Mouse (Mus musculus) kidney, embryonic 16.5 days (tissue): ENCODE results near the gene Timm13. TPM values are rescaled to one million over a fixed set of nuclear protein-coding genes. Genes with fewer than 3 reads are reported as not detected.

Experiments used
- ATAC-seq: fragments of 200-750 bp; cut with Nextera tagmentation; 2 replicates; pipeline ENCODE4 v1.8.0; 2017; ENCODE audit warnings: moderate TSS enrichment; ENCODE audit not compliant: low FRiP score, low TSS enrichment
- H3K27ac ChIP-seq: fragments of 300-500 bp; sonication (generic); 2 replicates; pipeline ENCODE4 v1.5.1; 2014; ENCODE audit warnings: low read length
- H3K27me3 ChIP-seq: fragments of 300-500 bp; sonication (generic); 2 replicates; pipeline ENCODE4 v1.6.1; 2014; ENCODE audit warnings: low read length, control low read depth, mixed read lengths; ENCODE audit not compliant: insufficient read depth
- H3K36me3 ChIP-seq: fragments of 300-500 bp; sonication (generic); 2 replicates; pipeline ENCODE4 v1.6.1; 2014; ENCODE audit warnings: low read length, control low read depth, mixed read lengths; ENCODE audit not compliant: insufficient read depth
- H3K4me1 ChIP-seq: fragments of 300-500 bp; sonication (generic); 2 replicates; pipeline ENCODE4 v1.6.1; 2014; ENCODE audit warnings: low read length, control low read depth, mixed read lengths; ENCODE audit not compliant: insufficient read depth
- H3K4me2 ChIP-seq: fragments of 300-500 bp; sonication (generic); replicated peaks from 2 replicates; pipeline ENCODE4 v1.6.1; 2014; ENCODE audit warnings: low read depth, low read length
- H3K4me3 ChIP-seq: fragments of 300-500 bp; sonication (generic); 2 replicates; pipeline ENCODE4 v1.5.1; 2014; ENCODE audit warnings: mild to moderate bottlenecking, low read length
- H3K9ac ChIP-seq: fragments of 300-500 bp; sonication (generic); replicated peaks from 2 replicates; pipeline ENCODE4 v1.6.1; 2014; ENCODE audit warnings: low read length
- H3K9me3 ChIP-seq: fragments of 300-500 bp; sonication (generic); 2 replicates; pipeline ENCODE4 v1.6.1; 2016; ENCODE audit warnings: low read length, control low read depth
- WGBS: fragments of 180-500 bp; shearing (Covaris S2); extraction: QIAGEN DNeasy Blood & Tissue Kit; methylation state at CpG from one replicate; pipeline ENCODE4 v1.1.7; 2014; 5-methylcytosine and 5-hydroxymethylcytosine counted together
- polyA plus RNA-seq: library from polyadenylated mRNA; unstranded; fragments of >200 nt; fragmentation: Nextera tagmentation; extraction: Ambion mirVana; gene quantifications from 2 replicates; pipeline ENCODE4 v1.2.1, GENCODE M21; 2015

Timm13 gene
- polyA plus RNA-seq, 1 experiment from 2014 or later: 361 TPM

DNA sequence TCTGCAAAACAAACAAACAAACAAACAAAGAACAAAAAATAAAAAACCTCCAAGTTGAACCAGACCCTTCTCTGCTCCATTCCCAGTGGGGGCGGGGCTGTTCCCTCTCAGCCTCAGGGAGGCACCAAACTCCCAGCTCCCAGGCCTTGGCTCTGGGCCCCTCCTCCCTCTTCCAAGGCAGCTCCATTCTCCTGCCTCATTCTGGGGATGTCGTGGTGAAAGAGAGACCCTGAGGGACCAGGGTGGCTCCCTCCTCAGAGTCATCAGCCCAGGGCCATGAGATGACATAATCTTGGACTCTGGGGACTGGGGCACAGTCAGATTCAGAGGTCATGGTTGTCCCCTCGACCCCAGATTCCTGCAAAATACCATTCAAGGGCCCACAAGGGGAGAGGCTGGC, 24.2 kb downstream of the Timm13 start:
- Histone ChIP-seq H3K4me2 (no peak overlapping the region), H3K27me3 (no peaks in the 10 kb centered on the region), H3K4me3 (no peak overlapping the region), H3K27ac (no peak overlapping the region), H3K4me1 (no peaks in the 10 kb centered on the region), H3K9me3 (no peaks in the 10 kb centered on the region), H3K9ac (no peak overlapping the region), H3K36me3 (no peaks in the 10 kb centered on the region)
- WGBS: 24% methylated on average over 3 of the region's 3 CpGs
- no peak for ATAC-seq

DNA sequence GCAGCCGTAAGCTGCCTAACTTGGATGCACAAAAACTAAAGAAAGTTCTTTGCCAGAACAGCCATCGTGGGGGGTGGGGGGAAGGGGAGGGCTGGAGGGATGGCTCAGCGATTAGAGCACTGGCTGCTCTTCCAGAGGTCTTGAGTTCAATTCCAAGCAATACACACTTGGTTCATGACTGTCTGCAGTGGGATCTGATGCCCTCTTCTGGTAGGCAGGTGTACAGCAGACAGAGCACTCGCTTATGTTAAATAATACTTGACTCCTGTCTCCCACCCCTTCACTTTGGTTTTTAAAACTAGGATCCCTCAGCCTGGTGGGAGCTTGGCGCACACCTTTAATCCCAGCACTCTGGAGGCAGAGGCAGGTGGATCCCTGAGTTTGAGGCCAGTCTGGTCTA, 24.7 kb downstream of the Timm13 start:
- Histone ChIP-seq H3K27ac (no peak overlapping the region), H3K4me3 (no peak overlapping the region), H3K4me1 (no peaks in the 10 kb centered on the region), H3K4me2 (no peak overlapping the region), H3K27me3 (no peaks in the 10 kb centered on the region), H3K9me3 (no peaks in the 10 kb centered on the region), H3K9ac (no peak overlapping the region; the same call in 1 of the 2 replicates), H3K36me3 (no peaks in the 10 kb centered on the region)
- WGBS: 23% methylated on average over 5 of the region's 5 CpGs
- no peak; the same call in 1 of the 2 replicates for ATAC-seq

- Histone ChIP-seq H3K4me1 (no peaks in the 10 kb centered on the region), H3K9me3 (no peaks in the 10 kb centered on the region), H3K27me3 (no peaks in the 10 kb centered on the region), H3K36me3 (no peaks in the 10 kb centered on the region), H3K4me3 (no peak overlapping the region), H3K9ac (no peak overlapping the region), H3K4me2 (no peak overlapping the region), H3K27ac (no peak overlapping the region)
- WGBS: 76% methylated on average over 9 of the region's 9 CpGs
- ATAC-seq: no peak
These were observed 26.7 kb downstream of the Timm13 start for GRCm38 (mm10) chr10:80874035-80874434.

GRCm38 (mm10) chr10:80871581-80871980, 29.2 kb downstream of the Timm13 start, which contains the start of gene Tmprss9:
TSS of gene Tmprss9 (plus strand) at chr10:80871848.
- H3K27ac ChIP-seq: no peak within 1 kb of the TSS
- peaks cover 14% of the 10 kb centered on the region for H3K36me3 ChIP-seq
- no peaks in the 10 kb centered on the region for H3K9me3 ChIP-seq
- no peaks in the 10 kb centered on the region for H3K4me1 ChIP-seq
- 30% methylated on average over 9 of the region's 9 CpGs for WGBS
- H3K4me2 ChIP-seq: no peak within 1 kb of the TSS
- H3K9ac ChIP-seq: no peak within 1 kb of the TSS
- H3K4me3 ChIP-seq: no peak within 1 kb of the TSS
- H3K27me3 ChIP-seq: no peaks in the 10 kb centered on the region
- ATAC-seq: no peak

DNA sequence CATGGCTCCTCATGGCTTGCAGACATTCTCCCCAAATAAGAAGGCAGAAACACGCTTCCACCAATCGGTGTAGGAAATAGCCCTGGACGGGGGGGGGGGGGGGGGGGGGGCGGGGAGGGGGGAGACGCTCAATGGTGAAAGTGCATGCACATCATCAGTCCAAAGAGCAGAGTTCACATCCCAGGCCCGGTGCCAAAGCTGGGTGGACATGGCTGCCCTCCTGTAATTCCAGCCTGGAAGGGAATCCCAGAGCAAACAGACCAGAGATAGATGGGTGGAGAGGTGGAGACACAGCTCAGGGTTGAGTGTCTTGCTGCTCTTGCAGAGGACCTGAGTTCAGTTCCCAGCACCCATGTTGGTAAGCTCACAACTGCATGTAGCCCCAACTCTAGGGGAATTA, 29.8 kb downstream of the Timm13 start:
- no peak overlapping the region for H3K9ac ChIP-seq
- no peak overlapping the region for H3K27ac ChIP-seq
- WGBS: 71% methylated on average over 2 of the region's 6 CpGs
- no peak for ATAC-seq
- H3K9me3 ChIP-seq: no peaks in the 10 kb centered on the region
- H3K4me3 ChIP-seq: no peak overlapping the region
- no peaks in the 10 kb centered on the region for H3K27me3 ChIP-seq
- H3K4me2 ChIP-seq: no peak overlapping the region
- H3K4me1 ChIP-seq: no peaks in the 10 kb centered on the region
- H3K36me3 ChIP-seq: peaks cover 15% of the 10 kb centered on the region

GRCm38 (mm10) chr10:80864446-80864845, 36.3 kb downstream of the Timm13 start:
- H3K9ac ChIP-seq: no peak overlapping the region
- H3K36me3 ChIP-seq: peaks cover 43% of the 10 kb centered on the region
- no peak overlapping the region for H3K4me3 ChIP-seq
- no peaks in the 10 kb centered on the region for H3K4me1 ChIP-seq
- H3K27me3 ChIP-seq: no peaks in the 10 kb centered on the region
- 91% methylated on average over 16 of the region's 16 CpGs for whole genome bisulfite sequencing
- no peak for ATAC-seq
- no peak overlapping the region for H3K27ac ChIP-seq
- H3K4me2 ChIP-seq: no peak overlapping the region
- no peaks in the 10 kb centered on the region for H3K9me3 ChIP-seq

GRCm38 (mm10) chr10:80862305-80862704, 38.5 kb downstream of the Timm13 start:
- H3K4me1 ChIP-seq: no peaks in the 10 kb centered on the region
- no peaks in the 10 kb centered on the region for H3K27me3 ChIP-seq
- WGBS: 91% methylated on average over 5 of the region's 5 CpGs
- H3K4me3 ChIP-seq: no peak overlapping the region
- H3K4me2 ChIP-seq: no peak overlapping the region
- no peak overlapping the region for H3K27ac ChIP-seq
- no peak for ATAC-seq
- H3K9me3 ChIP-seq: no peaks in the 10 kb centered on the region
- no peak overlapping the region for H3K9ac ChIP-seq
- peaks cover 34% of the 10 kb centered on the region for H3K36me3 ChIP-seq

GRCm38 (mm10) chr10:80858350-80858935, 42.3 kb downstream of the Timm13 start:
- WGBS: 71% methylated on average over 7 of the region's 7 CpGs
- no peak for ATAC-seq
- Histone ChIP-seq H3K9ac (no peak overlapping the region), H3K4me3 (no peak overlapping the region), H3K9me3 (no peaks in the 10 kb centered on the region), H3K27me3 (no peaks in the 10 kb centered on the region), H3K4me1 (peaks cover 22% of the 10 kb centered on the region), H3K36me3 (peaks cover 10% of the 10 kb centered on the region; the same call in 1 of the 2 replicates), H3K4me2 (no peak overlapping the region), H3K27ac (no peak overlapping the region)

- Histone ChIP-seq H3K27me3 (no peaks in the 10 kb centered on the region), H3K9ac (peak overlapping the region; percentile 32; the same call in 1 of the 2 replicates), H3K4me3 (no peak overlapping the region), H3K4me2 (no peak overlapping the region), H3K27ac (no peak overlapping the region), H3K9me3 (no peaks in the 10 kb centered on the region), H3K4me1 (peaks cover 22% of the 10 kb centered on the region), H3K36me3 (peaks cover 8% of the 10 kb centered on the region; the same call in 1 of the 2 replicates)
- no peak for ATAC-seq
- 73% methylated on average over 3 of the region's 3 CpGs for WGBS
These were observed 42.9 kb downstream of the Timm13 start for GRCm38 (mm10) chr10:80857848-80858247.

GRCm38 (mm10) chr10:80857386-80857785, 43.4 kb downstream of the Timm13 start:
- Histone ChIP-seq H3K9me3 (no peaks in the 10 kb centered on the region), H3K27ac (no peak overlapping the region), H3K4me3 (no peak overlapping the region), H3K4me2 (no peak overlapping the region), H3K9ac (peak overlapping the region; percentile 32; the same call in 1 of the 2 replicates), H3K27me3 (no peaks in the 10 kb centered on the region), H3K36me3 (peaks cover 9% of the 10 kb centered on the region; the same call in 1 of the 2 replicates), H3K4me1 (peaks cover 22% of the 10 kb centered on the region)
- WGBS: 67% methylated on average over 8 of the region's 8 CpGs
- no peak for ATAC-seq
